Mouse (Mus musculus) embryonic facial prominence, embryonic 13.5 days (tissue): ENCODE measurements around the gene Rhobtb1. TPM values are rescaled to one million over a fixed set of nuclear protein-coding genes. Genes with fewer than 3 reads are reported as not detected.

Source experiments
- ATAC-seq: fragments of 200-750 bp; cut with Nextera tagmentation; 2 replicates; pipeline ENCODE4 v1.8.0; 2017; ENCODE audit warnings: low read depth; ENCODE audit not compliant: insufficient number of reproducible peaks, insufficient read depth, low FRiP score, low TSS enrichment
- H3K27ac ChIP-seq: fragments of 300-500 bp; sonication (generic); 2 replicates; pipeline ENCODE4 v1.5.1; 2015; ENCODE audit warnings: moderate library complexity, mild to moderate bottlenecking, inconsistent platforms
- H3K27me3 ChIP-seq: fragments of 300-500 bp; sonication (generic); 2 replicates; pipeline ENCODE4 v1.6.1; 2015; ENCODE audit warnings: mild to moderate bottlenecking, inconsistent platforms
- H3K36me3 ChIP-seq: fragments of 300-500 bp; sonication (generic); 2 replicates; pipeline ENCODE4 v1.6.1; 2015; ENCODE audit warnings: mild to moderate bottlenecking, inconsistent platforms
- H3K4me1 ChIP-seq: fragments of 300-500 bp; sonication (generic); 2 replicates; pipeline ENCODE4 v1.6.1; 2015; ENCODE audit warnings: inconsistent platforms
- H3K4me2 ChIP-seq: fragments of 300-500 bp; sonication (generic); 2 replicates; pipeline ENCODE4 v1.6.1; 2015; ENCODE audit warnings: moderate library complexity, mild to moderate bottlenecking, inconsistent platforms
- H3K4me3 ChIP-seq: fragments of 300-500 bp; sonication (generic); 2 replicates; pipeline ENCODE4 v1.5.1; 2015; ENCODE audit warnings: mild to moderate bottlenecking, inconsistent platforms
- H3K9ac ChIP-seq: fragments of 300-500 bp; sonication (generic); 2 replicates; pipeline ENCODE4 v1.6.1; 2015; ENCODE audit warnings: mild to moderate bottlenecking, inconsistent platforms
- H3K9me3 ChIP-seq: fragments of 300-500 bp; sonication (generic); 2 replicates; pipeline ENCODE4 v1.6.1; 2016; ENCODE audit warnings: inconsistent platforms
- WGBS: fragments of 180-500 bp; shearing (Covaris S2); methylation state at CpG from one replicate; pipeline ENCODE4 v1.1.7; 2015; ENCODE audit warnings: mixed read lengths; 5-methylcytosine and 5-hydroxymethylcytosine counted together
- polyA plus RNA-seq: library from polyadenylated mRNA; unstranded; fragments of >200 nt; fragmentation: Nextera tagmentation; extraction: Ambion mirVana; gene quantifications from 2 replicates; pipeline ENCODE4 v1.2.1, GENCODE M21; 2015

The Rhobtb1 gene
- polyA plus RNA-seq, 1 experiment from 2014 or later, result 29.2 TPM

DNA sequence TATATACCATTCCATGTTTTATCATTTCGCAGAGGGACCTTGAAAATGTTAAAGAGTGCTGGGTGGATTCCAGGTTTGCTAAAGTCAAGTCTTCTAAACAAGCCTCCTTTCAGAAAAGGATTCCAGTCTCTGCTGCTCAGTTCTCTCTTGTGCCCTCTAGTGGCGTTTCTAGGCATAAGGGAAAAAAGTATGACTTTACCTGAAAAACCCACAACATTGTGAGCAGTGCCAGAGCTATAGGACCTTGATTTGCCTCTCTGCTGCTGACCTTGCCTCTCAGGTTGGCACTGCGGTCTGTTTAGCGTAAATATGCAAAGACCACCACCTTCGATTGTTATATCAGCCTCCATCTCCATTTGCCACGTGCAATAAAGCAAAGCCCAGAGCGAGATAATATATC, 13.9 kb downstream of the Rhobtb1 start:
- Histone ChIP-seq H3K36me3 (no peaks in the 10 kb centered on the region), H3K9me3 (no peaks in the 10 kb centered on the region; the same call in 1 of the 2 replicates)
- 62% methylated on average over 7 of the region's 7 CpGs for WGBS

DNA sequence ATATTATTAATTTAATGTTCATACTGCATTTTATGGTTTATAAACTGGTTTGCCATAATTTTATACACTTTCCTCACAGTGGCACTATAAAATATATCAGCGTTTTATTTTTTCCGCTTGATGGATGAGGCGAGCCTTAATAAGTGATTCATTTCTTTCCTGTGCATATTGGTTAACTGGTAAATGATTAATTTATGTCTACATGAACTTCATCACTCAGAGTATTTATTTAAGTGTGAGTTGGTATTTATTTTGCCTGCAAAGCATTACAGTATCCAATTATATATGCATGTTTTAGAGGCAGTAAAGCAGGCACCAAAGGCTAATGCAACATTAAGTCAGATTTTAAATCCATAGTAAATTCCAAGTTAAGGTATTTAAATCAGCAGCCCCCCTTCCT, 14.6 kb downstream of the Rhobtb1 start:
- 89% methylated on average over 3 of the region's 3 CpGs for WGBS
- Histone ChIP-seq H3K9ac (no peak overlapping the region), H3K4me2 (no peak overlapping the region), H3K27me3 (no peaks in the 10 kb centered on the region), H3K27ac (no peak overlapping the region), H3K36me3 (no peaks in the 10 kb centered on the region), H3K9me3 (no peaks in the 10 kb centered on the region; the same call in 1 of the 2 replicates), H3K4me1 (no peaks in the 10 kb centered on the region; the same call in 1 of the 2 replicates), H3K4me3 (no peak overlapping the region)
- no peak for ATAC-seq

More for the DNA sequence above, 13.9 kb downstream of the Rhobtb1 start:
- no peak for ATAC-seq
- H3K9ac ChIP-seq, result no peak overlapping the region
- no peaks in the 10 kb centered on the region; the same call in 1 of the 2 replicates for H3K4me1 ChIP-seq
- H3K27ac ChIP-seq, result no peak overlapping the region
- no peak overlapping the region for H3K4me2 ChIP-seq
- no peaks in the 10 kb centered on the region for H3K27me3 ChIP-seq
- H3K4me3 ChIP-seq, result no peak overlapping the region

DNA sequence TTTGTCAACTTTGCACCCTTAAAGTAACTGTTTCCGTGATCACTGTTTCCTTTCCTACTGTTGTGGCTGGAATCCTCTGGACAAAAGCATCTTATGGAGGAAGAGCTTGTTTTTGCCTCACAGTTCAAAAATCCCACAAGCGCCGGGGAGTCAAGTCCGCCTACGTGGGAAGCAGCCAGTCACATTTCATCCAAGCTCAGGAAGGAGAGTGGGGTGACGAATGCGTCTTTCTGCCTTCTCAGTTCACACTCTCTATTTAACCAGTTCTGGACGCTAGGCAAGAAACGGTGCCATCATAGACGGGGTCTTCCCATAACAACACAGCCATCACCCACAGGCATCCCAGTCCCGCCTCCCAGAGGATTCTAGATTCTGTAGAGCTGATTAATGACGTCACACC, 15.3 kb downstream of the Rhobtb1 start:
- ATAC-seq, result no peak
- H3K27ac ChIP-seq, result no peak overlapping the region
- no peaks in the 10 kb centered on the region; the same call in 1 of the 2 replicates for H3K9me3 ChIP-seq
- no peak overlapping the region for H3K9ac ChIP-seq
- H3K36me3 ChIP-seq, result no peaks in the 10 kb centered on the region
- H3K4me3 ChIP-seq, result no peak overlapping the region
- no peaks in the 10 kb centered on the region; the same call in 1 of the 2 replicates for H3K4me1 ChIP-seq
- H3K4me2 ChIP-seq, result no peak overlapping the region
- 82% methylated on average over 12 of the region's 12 CpGs for WGBS
- no peaks in the 10 kb centered on the region for H3K27me3 ChIP-seq

DNA sequence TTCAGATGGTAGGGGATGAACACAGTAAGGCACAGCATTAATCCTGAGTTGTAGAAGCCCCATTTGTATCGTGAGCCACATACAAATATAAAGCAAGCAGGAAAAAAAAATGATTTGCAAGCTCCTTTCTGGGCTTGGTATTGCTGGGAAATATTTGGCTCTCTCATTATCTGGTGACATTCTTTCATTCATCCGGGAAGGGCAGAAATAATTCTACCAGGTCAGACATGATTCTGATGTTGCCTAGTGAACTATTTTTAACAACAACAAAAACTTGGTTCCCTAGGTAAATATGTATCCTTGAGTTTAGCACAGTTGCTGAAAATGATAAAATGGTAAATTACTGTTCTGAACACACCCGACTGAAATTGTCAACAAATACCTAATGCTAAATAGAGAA, 21.2 kb downstream of the Rhobtb1 start:
- Histone ChIP-seq H3K36me3 (no peaks in the 10 kb centered on the region), H3K27me3 (no peaks in the 10 kb centered on the region), H3K4me1 (no peaks in the 10 kb centered on the region), H3K9ac (no peak overlapping the region), H3K4me2 (no peak overlapping the region), H3K9me3 (no peaks in the 10 kb centered on the region), H3K4me3 (no peak overlapping the region), H3K27ac (no peak overlapping the region)
- ATAC-seq, result no peak
- 78% methylated on average over 3 of the region's 3 CpGs for WGBS

DNA sequence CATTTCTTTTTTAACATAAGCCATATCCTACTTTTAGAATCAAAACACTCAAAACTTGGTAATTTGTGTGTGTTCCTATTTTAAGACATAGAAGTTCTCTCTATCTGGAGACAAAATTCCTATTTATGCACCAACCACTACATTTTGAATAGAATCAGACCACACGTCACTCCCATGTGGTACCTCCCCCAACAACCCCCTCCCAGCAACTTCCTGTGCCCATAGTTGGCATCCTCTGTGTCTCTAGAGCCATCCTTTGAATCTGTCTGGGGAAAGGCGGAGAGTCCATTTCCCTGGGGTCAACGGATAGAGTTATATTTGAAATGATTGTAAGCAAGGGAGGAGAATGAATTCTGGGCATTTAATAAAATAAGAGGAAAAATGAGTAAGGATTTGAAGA, 24.9 kb downstream of the Rhobtb1 start:
- no peak overlapping the region for H3K9ac ChIP-seq

DNA sequence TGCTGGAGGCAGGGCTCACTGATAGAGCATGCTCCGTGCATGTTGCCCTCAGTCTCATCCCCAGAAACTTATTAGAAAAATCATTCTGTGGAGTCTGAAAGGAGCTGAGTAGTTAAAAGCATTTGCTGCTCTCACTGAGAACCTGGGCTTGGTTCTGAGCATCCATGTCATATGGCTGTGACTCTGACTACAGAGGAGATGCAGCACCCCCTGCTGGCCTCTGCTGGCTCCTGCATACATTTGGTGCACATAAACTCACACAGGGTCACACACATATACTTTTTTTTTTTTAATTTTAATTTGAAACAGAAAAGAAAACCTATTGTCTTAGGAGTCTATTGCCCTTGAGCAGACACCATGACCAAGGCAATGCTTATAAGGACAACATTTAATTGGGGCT, 28.1 kb downstream of the Rhobtb1 start:
- no peak overlapping the region for H3K4me2 ChIP-seq
- no peak overlapping the region for H3K4me3 ChIP-seq
- no peaks in the 10 kb centered on the region for H3K4me1 ChIP-seq
- H3K9me3 ChIP-seq, result no peaks in the 10 kb centered on the region
- no peak for ATAC-seq
- WGBS, result 97% methylated on average over 1 of the region's 1 CpGs
- H3K27ac ChIP-seq, result no peak overlapping the region
- H3K27me3 ChIP-seq, result no peaks in the 10 kb centered on the region
- H3K36me3 ChIP-seq, result no peaks in the 10 kb centered on the region
- H3K9ac ChIP-seq, result no peak overlapping the region

More for the DNA sequence above, 24.9 kb downstream of the Rhobtb1 start:
- WGBS, result 67% methylated on average over 3 of the region's 3 CpGs
- Histone ChIP-seq H3K4me1 (no peaks in the 10 kb centered on the region), H3K27me3 (no peaks in the 10 kb centered on the region), H3K27ac (no peak overlapping the region), H3K9me3 (no peaks in the 10 kb centered on the region), H3K36me3 (no peaks in the 10 kb centered on the region), H3K4me3 (no peak overlapping the region), H3K4me2 (no peak overlapping the region)
- no peak for ATAC-seq

DNA sequence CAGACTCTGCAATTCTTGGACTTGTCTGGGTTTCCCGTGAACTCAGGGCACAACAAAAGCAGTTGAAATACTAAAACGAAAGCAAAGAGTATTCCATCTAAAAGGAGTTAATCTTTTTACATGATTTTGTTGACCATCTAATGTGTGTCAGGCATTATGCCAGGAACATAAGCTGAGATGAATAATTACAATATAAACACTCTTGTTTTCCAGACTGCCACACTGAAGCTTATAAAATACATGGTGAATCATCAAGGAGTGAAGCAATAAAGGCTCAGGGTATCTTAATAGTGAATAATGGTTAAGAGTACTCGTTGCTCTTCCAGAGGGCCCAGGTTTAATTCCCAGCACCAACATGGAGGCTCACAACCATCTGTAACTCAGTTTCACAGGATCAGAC, 29.8 kb downstream of the Rhobtb1 start:
- H3K4me2 ChIP-seq, result no peak overlapping the region
- H3K4me1 ChIP-seq, result peaks cover 10% of the 10 kb centered on the region
- WGBS, result 80% methylated on average over 3 of the region's 3 CpGs
- no peaks in the 10 kb centered on the region for H3K9me3 ChIP-seq
- no peak overlapping the region for H3K4me3 ChIP-seq
- ATAC-seq, result no peak
- no peak overlapping the region for H3K9ac ChIP-seq
- H3K27me3 ChIP-seq, result no peaks in the 10 kb centered on the region
- H3K27ac ChIP-seq, result no peak overlapping the region
- H3K36me3 ChIP-seq, result no peaks in the 10 kb centered on the region

DNA sequence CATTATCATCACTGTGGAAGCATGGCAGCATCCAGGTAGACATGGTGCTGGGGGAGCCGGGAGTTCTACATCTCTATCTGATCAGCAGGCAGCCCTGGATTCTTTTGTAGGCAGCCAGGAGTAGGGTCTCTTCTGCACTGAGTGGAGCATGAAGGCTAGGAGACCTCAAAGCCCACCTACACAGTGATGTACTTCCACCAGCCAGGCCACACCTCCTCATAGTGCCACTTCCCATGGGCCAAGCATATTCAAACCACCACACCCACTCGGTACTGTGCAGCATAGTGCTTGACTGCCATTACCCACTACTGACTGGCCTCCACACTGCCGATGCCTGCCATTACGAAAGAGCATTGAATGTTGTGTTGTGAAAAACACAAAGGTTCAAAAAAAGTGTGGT, 33.7 kb downstream of the Rhobtb1 start:
- H3K4me1 ChIP-seq, result peaks cover 16% of the 10 kb centered on the region
- no peaks in the 10 kb centered on the region for H3K9me3 ChIP-seq
- no peak overlapping the region for H3K9ac ChIP-seq
- H3K27ac ChIP-seq, result peak overlapping the region; percentile 91
- H3K27me3 ChIP-seq, result no peaks in the 10 kb centered on the region
- 93% methylated on average over 4 of the region's 4 CpGs for WGBS
- no peak overlapping the region for H3K4me3 ChIP-seq
- no peak for ATAC-seq
- H3K36me3 ChIP-seq, result no peaks in the 10 kb centered on the region
- H3K4me2 ChIP-seq, result no peak overlapping the region

DNA sequence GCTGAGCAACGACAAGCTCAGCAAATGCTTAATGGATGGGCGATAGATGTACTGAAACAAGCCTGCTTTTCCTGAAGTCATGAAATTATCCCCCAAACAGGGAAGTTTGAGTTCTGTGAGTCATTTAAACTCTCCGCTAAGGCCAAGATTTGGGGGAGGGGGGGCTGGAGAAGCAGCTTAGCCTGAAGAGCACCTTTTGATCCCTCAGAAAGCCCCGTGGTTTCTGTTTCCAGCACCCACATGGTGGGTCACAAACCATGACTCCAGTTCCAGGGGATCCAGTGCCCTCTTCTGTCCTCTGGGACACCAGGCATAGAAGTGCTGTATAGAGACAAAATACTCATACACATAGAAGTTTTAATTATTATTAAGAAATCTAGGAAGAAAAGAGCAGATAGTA, 34.2 kb downstream of the Rhobtb1 start:
- H3K27me3 ChIP-seq, result no peaks in the 10 kb centered on the region
- ATAC-seq, result no peak
- peak overlapping the region; percentile 51 for H3K4me2 ChIP-seq
- H3K27ac ChIP-seq, result peak overlapping the region; percentile 91
- H3K9me3 ChIP-seq, result no peaks in the 10 kb centered on the region
- H3K9ac ChIP-seq, result no peak overlapping the region
- H3K4me1 ChIP-seq, result peaks cover 16% of the 10 kb centered on the region
- H3K36me3 ChIP-seq, result no peaks in the 10 kb centered on the region
- no peak overlapping the region for H3K4me3 ChIP-seq
- 37% methylated on average over 4 of the region's 4 CpGs for whole genome bisulfite sequencing

DNA sequence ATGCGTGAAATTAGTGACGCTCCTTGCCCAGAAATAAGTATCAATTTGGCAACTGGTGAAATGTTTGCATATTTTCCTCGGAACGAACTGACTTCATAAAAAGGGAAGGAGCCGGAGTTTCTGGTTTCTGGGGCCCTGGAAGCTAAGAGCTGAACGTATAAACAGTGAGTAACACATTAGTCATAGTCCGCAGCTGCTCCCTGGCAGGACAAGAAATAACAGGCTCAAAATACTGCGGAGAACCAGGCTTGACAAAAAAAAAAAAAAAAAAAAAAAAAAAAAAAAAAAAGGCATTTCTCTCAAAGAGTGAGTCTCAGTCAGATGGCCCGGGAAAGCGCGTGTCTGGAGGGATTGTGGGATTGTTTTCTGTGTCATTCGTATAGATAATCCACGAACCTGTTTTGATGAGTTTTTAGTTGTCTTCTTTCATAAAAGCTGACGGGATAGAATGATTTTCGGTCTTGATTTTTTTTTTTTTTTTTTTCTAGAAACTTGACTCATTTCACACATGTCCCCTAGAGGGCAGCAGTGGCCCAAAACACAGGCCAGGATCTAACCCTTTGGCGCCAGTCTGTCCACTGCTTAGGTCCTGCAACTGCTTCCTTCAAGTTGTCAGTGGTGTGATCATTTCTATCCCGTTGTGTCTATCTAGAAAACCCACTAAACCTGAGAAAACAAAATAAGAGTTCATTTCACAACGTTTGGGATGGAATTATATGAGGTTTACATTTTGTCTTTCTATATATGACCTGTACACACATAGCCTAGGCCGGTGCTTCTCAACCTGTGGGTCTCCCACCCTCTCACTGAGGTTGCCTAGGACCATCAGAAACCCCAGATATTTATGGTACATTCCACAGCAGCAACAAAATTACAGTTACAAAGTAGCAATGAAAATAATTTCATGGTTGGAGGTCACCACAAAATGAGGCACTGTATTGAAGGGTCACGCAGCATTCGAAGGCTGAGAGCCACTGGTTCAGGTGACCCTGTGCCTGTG, 35.0 kb downstream of the Rhobtb1 start:
- Histone ChIP-seq H3K4me1 (peaks cover 16% of the 10 kb centered on the region), H3K4me3 (peak overlapping the region; percentile 32), H3K9ac (no peak overlapping the region), H3K27ac (peak overlapping the region; percentile 81), H3K4me2 (peak overlapping the region; percentile 51), H3K36me3 (no peaks in the 10 kb centered on the region), H3K9me3 (no peaks in the 10 kb centered on the region), H3K27me3 (no peaks in the 10 kb centered on the region)
- ATAC-seq, result peak; percentile 81; the same call in 1 of the 2 replicates
- 12% methylated on average over 21 of the region's 21 CpGs for WGBS

DNA sequence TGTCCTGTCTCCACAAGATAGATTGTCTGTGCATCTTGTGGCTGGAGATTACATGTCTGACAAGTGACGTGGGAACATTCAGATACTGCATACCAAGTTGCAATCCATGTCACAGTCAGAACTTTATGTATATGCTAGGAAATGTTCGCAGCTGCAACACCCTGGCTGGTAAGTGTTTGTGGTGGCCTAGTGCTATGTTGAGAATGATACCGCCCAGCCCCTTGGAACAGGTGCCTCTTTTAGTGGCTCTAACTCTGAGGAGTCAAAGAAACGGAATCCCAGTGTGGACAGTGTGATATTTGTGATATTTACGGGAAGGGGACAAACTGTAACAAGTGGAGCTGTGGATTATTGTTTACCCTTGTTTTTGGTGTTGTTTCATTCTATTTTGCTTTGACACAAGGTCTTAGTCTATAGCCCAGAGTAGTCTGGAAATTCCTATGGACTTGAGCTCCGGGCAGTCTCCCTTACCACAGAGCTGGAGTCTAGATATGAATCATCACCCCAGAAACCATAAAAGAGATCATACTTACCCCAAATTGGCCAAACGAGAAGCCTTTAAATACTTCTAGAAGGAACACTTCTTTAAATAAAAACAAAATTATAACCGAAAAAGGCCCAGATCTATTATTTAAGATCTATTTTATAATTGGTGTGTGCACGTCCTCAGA, 36.7 kb downstream of the Rhobtb1 start:
- no peak for ATAC-seq
- Histone ChIP-seq H3K9me3 (no peaks in the 10 kb centered on the region), H3K27me3 (no peaks in the 10 kb centered on the region), H3K36me3 (no peaks in the 10 kb centered on the region), H3K27ac (no peak overlapping the region), H3K4me3 (no peak overlapping the region), H3K4me2 (no peak overlapping the region), H3K9ac (no peak overlapping the region), H3K4me1 (peaks cover 16% of the 10 kb centered on the region)
- WGBS, result 79% methylated on average over 9 of the region's 9 CpGs
